Mouse (Mus musculus) neutrophil, adult 5-6 weeks (primary cell): ENCODE data around the gene Tsks. TPM values are rescaled to one million over a fixed set of nuclear protein-coding genes. Genes with fewer than 3 reads are reported as not detected.

Source experiments
- ATAC-seq: fragments of 151-379, 151-347 bp; 2 replicates; pipeline ENCODE4 v1.8.0; 2017; ENCODE audit warnings: mild to moderate bottlenecking, moderate TSS enrichment; ENCODE audit not compliant: insufficient number of reproducible peaks, poor library complexity, low FRiP score, severe bottlenecking; ENCODE audit errors: extremely low read depth
- total RNA-seq: library from RNA; stranded (forward); fragments of 200-1000 nt; gene quantifications from 2 replicates; pipeline ENCODE4 v1.2.3, GENCODE M21; 2017

Gene Tsks
- total RNA-seq, 1 experiment from 2014 or later = not detected

- no peak for ATAC-seq
Measured at GRCm38 (mm10) chr7:44998501-44998955, 55.5 kb downstream of the Tsks start, which contains the start of gene Bcl2l12. Gene Bcl2l12 (minus strand): TSS chr7:44998712.

DNA sequence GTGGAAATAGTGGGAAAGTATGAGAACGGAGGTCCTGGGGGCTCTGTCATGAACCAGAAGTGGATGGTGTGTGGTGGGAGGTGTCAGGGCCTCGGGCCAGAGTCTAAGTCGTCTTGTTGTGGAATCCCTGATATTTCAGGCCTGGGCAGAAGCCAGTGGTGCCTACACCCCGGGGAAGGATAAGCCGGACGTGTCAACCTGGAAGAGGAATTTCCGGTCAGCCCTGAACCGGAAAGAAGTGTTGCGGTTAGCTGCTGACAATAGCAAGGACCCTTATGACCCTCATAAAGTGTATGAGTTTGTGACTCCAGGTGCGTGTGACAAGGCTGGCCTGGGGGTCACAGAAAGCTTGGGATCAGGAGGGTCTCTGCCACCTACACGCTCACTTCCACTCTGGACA, 56.7 kb downstream of the Tsks start:
- ATAC-seq = no peak

DNA sequence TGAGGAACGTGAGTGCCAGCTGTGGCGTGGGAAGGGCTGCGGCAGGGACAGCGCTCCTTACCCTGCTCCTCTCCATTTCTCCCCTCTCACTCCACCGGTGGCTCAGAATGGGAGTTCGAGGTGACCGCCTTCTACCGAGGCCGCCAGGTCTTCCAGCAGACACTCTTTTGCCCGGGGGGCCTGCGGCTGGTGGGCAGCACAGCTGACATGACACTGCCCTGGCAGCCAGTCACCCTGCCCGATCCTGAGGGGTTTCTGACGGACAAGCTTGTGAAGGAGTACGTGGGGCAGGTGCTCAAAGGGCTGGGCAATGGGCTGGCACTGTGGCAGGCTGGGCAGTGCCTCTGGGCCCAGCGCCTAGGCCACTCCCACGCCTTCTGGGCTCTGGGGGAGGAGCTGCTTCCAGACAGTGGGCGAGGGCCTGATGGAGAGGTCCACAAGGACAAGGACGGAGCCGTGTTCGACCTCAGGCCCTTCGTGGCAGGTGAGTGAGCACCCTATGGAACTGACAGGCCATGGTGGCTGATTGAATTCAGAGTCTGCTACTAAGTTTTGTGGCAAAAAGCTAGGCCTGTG, 57.6 kb downstream of the Tsks start:
- ATAC-seq = no peak

DNA sequence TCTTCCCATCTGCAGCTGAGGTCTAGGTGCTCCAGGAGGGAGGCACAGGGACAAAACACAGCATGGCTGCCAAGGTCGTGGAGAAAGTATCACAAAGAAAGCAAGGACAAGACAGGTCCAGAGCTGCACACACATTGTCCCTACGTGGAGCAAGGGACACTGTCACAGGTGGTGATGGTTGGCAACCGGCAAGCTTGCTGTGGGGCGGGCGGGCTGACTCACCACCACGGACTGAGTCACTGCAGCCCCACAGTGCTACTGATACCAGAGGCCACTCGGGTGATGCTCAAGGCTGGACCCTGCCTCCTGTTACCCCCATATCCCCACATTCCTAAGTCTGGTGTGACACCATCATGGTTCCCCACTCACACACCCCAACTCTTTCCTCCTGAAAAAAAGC, 59.4 kb downstream of the Tsks start:
- ATAC-seq = no peak

- ATAC-seq = no peak
Measured at GRCm38 (mm10) chr7:45004546-45004945, 61.5 kb downstream of the Tsks start.

DNA sequence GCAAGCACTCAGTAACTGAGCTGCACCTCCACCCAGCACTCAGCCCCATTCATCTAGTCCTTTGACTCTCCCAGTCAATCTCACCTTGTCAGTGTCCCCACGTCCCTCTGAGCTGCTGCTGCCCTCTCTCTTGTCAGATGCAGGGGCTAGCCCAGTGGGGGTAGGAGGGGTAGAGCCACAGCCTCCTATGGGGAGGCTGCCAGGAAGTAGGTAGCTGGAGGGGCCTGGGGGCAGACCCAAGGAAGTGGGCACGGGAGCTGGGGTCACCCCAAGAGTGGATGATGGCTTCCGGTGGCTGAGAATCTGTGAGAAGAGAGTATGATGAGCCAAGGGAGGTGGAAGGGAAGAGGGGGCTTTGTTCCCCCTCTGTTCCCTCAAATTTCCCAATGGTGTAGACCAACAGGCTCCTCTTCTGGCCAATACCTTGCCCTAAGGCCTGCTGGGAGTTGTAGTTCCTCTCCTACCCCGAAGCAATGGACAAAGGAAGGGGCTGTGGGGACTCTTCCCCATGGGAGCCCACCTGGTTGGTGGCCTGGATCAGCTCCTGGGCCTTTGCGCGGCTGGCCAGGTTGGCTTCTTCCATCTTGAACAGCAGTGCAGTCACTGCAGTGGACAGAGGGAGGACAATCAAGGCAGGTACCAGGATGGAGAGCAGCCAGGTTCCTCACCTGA, 62.5 kb downstream of the Tsks start:
- no peak for ATAC-seq

- no peak for ATAC-seq
Measured at GRCm38 (mm10) chr7:45006503-45006902, 63.5 kb downstream of the Tsks start.

DNA sequence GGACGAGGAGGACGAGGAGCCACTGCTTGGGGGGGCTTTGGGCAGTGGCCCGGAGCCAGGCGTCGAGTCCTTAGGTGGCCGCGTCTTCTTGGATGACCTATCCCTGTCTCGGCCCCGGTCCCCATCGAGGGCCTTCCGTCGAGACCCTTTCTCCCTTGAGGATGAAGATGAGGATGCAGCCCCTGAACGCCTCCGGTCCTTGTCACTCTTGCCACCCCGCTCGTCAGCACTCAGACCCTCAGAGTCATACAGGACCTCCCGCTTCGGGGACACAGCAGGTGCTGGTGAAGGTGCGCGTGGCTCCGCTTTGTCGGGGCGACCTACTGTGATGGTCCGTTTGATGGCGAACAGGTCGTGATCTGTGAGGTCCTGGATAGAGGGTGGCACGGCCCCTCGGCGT, 64.1 kb downstream of the Tsks start:
- no peak for ATAC-seq

Other genes with a start within 250 kb of the Tsks start
- gene Izumo2, start 234.5 kb upstream of the Tsks start, total RNA-seq = not detected in 2 replicates
- 49.1 and 52.8 TPM in 2 replicates for gene Vrk3, start 194.8 kb upstream of the Tsks start, total RNA-seq
- 0.98 and 1.5 TPM in 2 replicates for gene Zfp473, start 192.2 kb upstream of the Tsks start, total RNA-seq
- 40.6 and 42.0 TPM in 2 replicates for gene Nup62, start 127.1 kb upstream of the Tsks start, total RNA-seq
- gene Il4i1, start 126.8 kb upstream of the Tsks start, total RNA-seq = 25.3 and 28.3 TPM in 2 replicates
- gene Atf5, start 126.5 kb upstream of the Tsks start, total RNA-seq = 1.3 and 1.8 TPM in 2 replicates
- 26.4 and 37.0 TPM in 2 replicates for gene Akt1s1, start 94.2 kb upstream of the Tsks start, total RNA-seq
- 62.0 and 73.8 TPM in 2 replicates for gene Tbc1d17, start 94.1 kb upstream of the Tsks start, total RNA-seq
- 95.7 and 102 TPM in 2 replicates for gene Pnkp, start 86.1 kb upstream of the Tsks start, total RNA-seq
- gene Ptov1, start 73.4 kb upstream of the Tsks start, total RNA-seq = 5.2 and 9.7 TPM in 2 replicates
- 23.5 and 26.8 TPM in 2 replicates for gene Med25, start 50.5 kb upstream of the Tsks start, total RNA-seq
- gene Fuz, start 47.1 kb upstream of the Tsks start, total RNA-seq = 22.1 and 29.9 TPM in 2 replicates
- gene Ap2a1, start 13.7 kb upstream of the Tsks start, total RNA-seq = 23.9 and 29.8 TPM in 2 replicates
- not detected in 2 replicates for gene Cpt1c, start 31.6 kb downstream of the Tsks start, total RNA-seq
- 41.1 and 52.0 TPM in 2 replicates for gene Prmt1, start 43.4 kb downstream of the Tsks start, total RNA-seq
- 216 and 230 TPM in 2 replicates for gene Irf3, start 54.4 kb downstream of the Tsks start, total RNA-seq
- 17.8 and 20.9 TPM in 2 replicates for gene Bcl2l12, start 55.5 kb downstream of the Tsks start, total RNA-seq
- 35.7 and 39.7 TPM in 2 replicates for gene Scaf1, start 73.2 kb downstream of the Tsks start, total RNA-seq
- gene Rras, start 74.8 kb downstream of the Tsks start, total RNA-seq = 4.9 and 7.1 TPM in 2 replicates
- 7.6 and 10.2 TPM in 2 replicates for gene Prr12, start 109.7 kb downstream of the Tsks start, total RNA-seq
- 50.7 and 51.0 TPM in 2 replicates for gene Nosip, start 119.2 kb downstream of the Tsks start, total RNA-seq
- 19.8 and 21.8 TPM in 2 replicates for gene Prrg2, start 119.5 kb downstream of the Tsks start, total RNA-seq
- gene Rcn3, start 149.0 kb downstream of the Tsks start, total RNA-seq = 9.2 and 16.1 TPM in 2 replicates
- gene Fcgrt, start 160.6 kb downstream of the Tsks start, total RNA-seq = 29.6 and 32.2 TPM in 2 replicates
- 587 and 609 TPM in 2 replicates for gene Rps11, start 181.2 kb downstream of the Tsks start, total RNA-seq
- 2,520 and 3,147 TPM in 2 replicates for gene Rpl13a, start 185.6 kb downstream of the Tsks start, total RNA-seq
- 0.58 TPM in 1 of 2 replicates, not detected in the other for gene Gm45713, start 193.0 kb downstream of the Tsks start, total RNA-seq
- 34.4 and 37.5 TPM in 2 replicates for gene Flt3l, start 193.2 kb downstream of the Tsks start, total RNA-seq
- gene Pih1d1, start 211.1 kb downstream of the Tsks start, total RNA-seq = 33.4 and 38.5 TPM in 2 replicates
- 38.3 and 39.7 TPM in 2 replicates for gene Aldh16a1, start 211.4 kb downstream of the Tsks start, total RNA-seq
- gene Slc17a7, start 220.7 kb downstream of the Tsks start, total RNA-seq = not detected in 2 replicates
- gene Gfy, start 236.4 kb downstream of the Tsks start, total RNA-seq = not detected in 2 replicates
- not detected in 2 replicates for gene Pth2, start 237.8 kb downstream of the Tsks start, total RNA-seq